Mouse (Mus musculus): ENCODE data around the gene Gch1. TPM values are rescaled to one million over a fixed set of nuclear protein-coding genes. Genes with fewer than 3 reads are reported as not detected.
A peak's percentile ranks its signal among the peaks of the same experiment; 100 is the strongest.

Gene Gch1
- polyA plus RNA-seq, 1 experiment, result 15.5 TPM

DNA sequence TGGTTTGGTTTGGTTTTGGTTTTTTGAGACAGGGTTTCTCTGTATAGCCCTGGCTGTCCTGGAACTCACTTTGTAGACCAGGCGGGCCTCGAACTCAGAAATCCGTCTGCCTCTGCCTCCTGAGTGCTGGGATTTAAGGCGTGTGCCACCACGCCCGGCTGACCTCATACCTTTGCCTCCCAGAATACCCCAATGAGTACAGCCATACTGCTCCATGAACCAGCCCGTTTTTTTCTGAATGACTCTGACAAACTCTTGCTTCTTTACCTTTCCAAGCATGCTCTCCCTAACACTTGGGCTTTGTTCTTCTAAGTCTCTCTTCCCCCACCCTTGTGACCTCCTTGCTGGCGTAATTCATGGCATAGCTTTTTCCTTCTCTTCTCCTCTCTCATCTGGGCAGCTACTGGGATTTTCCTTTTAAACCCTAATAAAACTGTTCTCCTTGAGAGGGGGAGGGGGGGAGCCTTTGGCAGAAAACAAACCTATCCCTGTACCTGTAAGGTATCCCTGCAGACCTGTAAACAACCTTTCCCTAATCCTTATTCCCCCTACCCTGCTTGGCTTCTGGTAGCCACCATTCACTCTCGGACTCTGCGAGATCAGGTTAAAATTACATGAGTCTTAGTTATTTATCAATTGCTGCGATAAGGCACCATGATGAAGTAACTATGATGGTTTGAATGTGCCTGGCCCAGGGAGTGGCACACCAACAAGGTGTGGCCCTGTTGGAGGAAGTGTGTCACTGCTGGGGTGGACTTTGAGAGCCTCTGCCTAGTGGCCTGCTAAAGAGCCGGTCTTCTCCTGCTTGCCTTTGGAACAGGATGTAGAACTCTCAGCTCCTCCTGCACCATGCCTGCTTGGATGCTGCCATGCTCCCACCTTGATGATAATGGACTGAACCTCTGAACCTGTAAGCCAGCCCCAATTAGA, 19.6 kb upstream of the Gch1 start:
- Histone ChIP-seq H3K36me3 (ENCODE audit: control insufficient read depth, insufficient read depth, low read length) (no peaks in the 10 kb centered on the region), H3K4me1 (replicated peaks; ENCODE audit: control insufficient read depth, insufficient read depth, low read length) (peaks cover 5% of the 10 kb centered on the region), H3K27me3 (ENCODE audit: control insufficient read depth, insufficient read depth, low read length) (no peaks in the 10 kb centered on the region), H3K4me3 (ENCODE audit: control insufficient read depth, insufficient read depth, low read length) (no peak overlapping the region), H3K27ac (ENCODE audit: control insufficient read depth, insufficient read depth, low read length) (no peak overlapping the region)
- WGBS, result 96% methylated on average over 12 of the region's 12 CpGs
- DNase-seq, result no peak
- TF ChIP-seq CTCF (IDR thresholded peaks at IDR 0.05; ENCODE audit: borderline replicate concordance, control insufficient read depth, extremely low read depth, insufficient read depth, low read length, poor library complexity), result no peak
- TF ChIP-seq POLR2A (IDR thresholded peaks at IDR 0.05; ENCODE audit: control insufficient read depth, extremely low read depth, insufficient read depth, low read length, poor library complexity), result no peak

GRCm38 (mm10) chr14:47206601-47207000, 17.4 kb upstream of the Gch1 start:
- Histone ChIP-seq H3K36me3 (ENCODE audit: control insufficient read depth, insufficient read depth, low read length) (no peaks in the 10 kb centered on the region), H3K4me1 (replicated peaks; ENCODE audit: control insufficient read depth, insufficient read depth, low read length) (peaks cover 8% of the 10 kb centered on the region), H3K27ac (ENCODE audit: control insufficient read depth, insufficient read depth, low read length) (no peak overlapping the region), H3K27me3 (ENCODE audit: control insufficient read depth, insufficient read depth, low read length) (no peaks in the 10 kb centered on the region), H3K4me3 (ENCODE audit: control insufficient read depth, insufficient read depth, low read length) (no peak overlapping the region)
- WGBS, result 100% methylated on average over 3 of the region's 3 CpGs
- DNase-seq, result no peak
- TF ChIP-seq POLR2A (IDR thresholded peaks at IDR 0.05; ENCODE audit: control insufficient read depth, extremely low read depth, insufficient read depth, low read length, poor library complexity) (no peak), CTCF (IDR thresholded peaks at IDR 0.05; ENCODE audit: borderline replicate concordance, control insufficient read depth, extremely low read depth, insufficient read depth, low read length, poor library complexity) (no peak)

GRCm38 (mm10) chr14:47205270-47205972, 16.2 kb upstream of the Gch1 start:
- peaks cover 8% of the 10 kb centered on the region for H3K4me1 ChIP-seq (replicated peaks; ENCODE audit: control insufficient read depth, insufficient read depth, low read length)
- H3K27me3 ChIP-seq (ENCODE audit: control insufficient read depth, insufficient read depth, low read length), result no peaks in the 10 kb centered on the region
- no peak overlapping the region for H3K27ac ChIP-seq (ENCODE audit: control insufficient read depth, insufficient read depth, low read length)
- H3K4me3 ChIP-seq (ENCODE audit: control insufficient read depth, insufficient read depth, low read length), result no peak overlapping the region
- 93% methylated on average over 5 of the region's 5 CpGs for WGBS
- TF ChIP-seq CTCF (IDR thresholded peaks at IDR 0.05; ENCODE audit: borderline replicate concordance, control insufficient read depth, extremely low read depth, insufficient read depth, low read length, poor library complexity) (no peak), POLR2A (IDR thresholded peaks at IDR 0.05; ENCODE audit: control insufficient read depth, extremely low read depth, insufficient read depth, low read length, poor library complexity) (no peak)
- DNase-seq, result no peak
- H3K36me3 ChIP-seq (ENCODE audit: control insufficient read depth, insufficient read depth, low read length), result no peaks in the 10 kb centered on the region

- TF ChIP-seq POLR2A (IDR thresholded peaks at IDR 0.05; ENCODE audit: control insufficient read depth, extremely low read depth, insufficient read depth, low read length, poor library complexity) (no peak), CTCF (IDR thresholded peaks at IDR 0.05; ENCODE audit: borderline replicate concordance, control insufficient read depth, extremely low read depth, insufficient read depth, low read length, poor library complexity) (no peak)
- no peaks in the 10 kb centered on the region for H3K36me3 ChIP-seq (ENCODE audit: control insufficient read depth, insufficient read depth, low read length)
- DNase-seq, result no peak
- H3K27ac ChIP-seq (ENCODE audit: control insufficient read depth, insufficient read depth, low read length), result no peak overlapping the region
- H3K4me3 ChIP-seq (ENCODE audit: control insufficient read depth, insufficient read depth, low read length), result no peak overlapping the region
- no peaks in the 10 kb centered on the region for H3K27me3 ChIP-seq (ENCODE audit: control insufficient read depth, insufficient read depth, low read length)
- H3K4me1 ChIP-seq (replicated peaks; ENCODE audit: control insufficient read depth, insufficient read depth, low read length), result 0 out of 2 replicates have a peak, but pooled peaks cover 2% of the 10 kb centered on the region
- 96% methylated on average over 3 of the region's 3 CpGs for WGBS
These were observed 8.1 kb upstream of the Gch1 start for GRCm38 (mm10) chr14:47197340-47197739.

DNA sequence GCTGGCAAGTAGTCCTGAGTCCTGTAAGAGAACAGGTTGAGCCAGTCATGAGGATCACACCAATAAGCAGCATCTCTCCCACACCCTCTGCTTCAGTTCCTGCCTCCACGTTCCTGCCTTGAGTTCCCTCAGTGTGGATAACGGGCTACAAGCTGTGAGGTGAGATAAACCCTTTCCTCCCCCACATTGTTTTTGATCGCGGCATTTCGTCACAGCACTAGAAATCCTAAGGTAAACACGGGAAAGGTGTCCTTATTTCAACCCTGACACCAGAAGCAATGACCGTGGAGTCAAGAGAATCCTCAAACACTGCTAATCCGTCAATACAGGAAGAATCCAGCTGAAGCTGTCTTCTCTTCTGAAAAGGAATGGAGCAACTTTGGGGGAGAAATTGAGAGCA, 7.5 kb upstream of the Gch1 start:
- Histone ChIP-seq H3K4me3 (ENCODE audit: control insufficient read depth, insufficient read depth, low read length) (no peak overlapping the region), H3K27me3 (ENCODE audit: control insufficient read depth, insufficient read depth, low read length) (no peaks in the 10 kb centered on the region), H3K36me3 (ENCODE audit: control insufficient read depth, insufficient read depth, low read length) (no peaks in the 10 kb centered on the region), H3K27ac (ENCODE audit: control insufficient read depth, insufficient read depth, low read length) (no peak overlapping the region), H3K4me1 (replicated peaks; ENCODE audit: control insufficient read depth, insufficient read depth, low read length) (0 out of 2 replicates have a peak, but pooled peaks cover 2% of the 10 kb centered on the region)
- WGBS, result 94% methylated on average over 8 of the region's 8 CpGs
- DNase-seq, result no peak
- no peak for TF ChIP-seq CTCF (IDR thresholded peaks at IDR 0.05; ENCODE audit: borderline replicate concordance, control insufficient read depth, extremely low read depth, insufficient read depth, low read length, poor library complexity)
- TF ChIP-seq POLR2A (IDR thresholded peaks at IDR 0.05; ENCODE audit: control insufficient read depth, extremely low read depth, insufficient read depth, low read length, poor library complexity), result no peak

DNA sequence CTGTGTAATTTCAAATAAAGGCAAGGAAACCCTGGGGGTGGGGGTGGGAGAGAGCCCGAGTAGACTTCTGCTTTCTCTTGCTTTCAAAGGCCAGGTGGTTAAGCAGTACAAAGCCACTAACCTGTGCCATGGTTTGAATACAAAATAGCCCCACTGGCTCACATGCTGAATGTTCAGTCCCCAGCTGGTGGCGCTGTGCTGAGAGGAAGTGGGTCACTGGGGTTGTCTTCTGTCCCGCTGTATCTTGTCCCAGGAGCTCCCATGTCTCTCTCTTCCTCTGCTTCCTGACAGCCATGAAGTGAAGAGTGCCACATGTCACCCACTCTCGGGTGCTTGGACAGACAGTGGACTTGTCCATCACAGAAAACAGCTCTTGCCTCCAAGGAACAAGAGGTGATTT, 4.9 kb upstream of the Gch1 start:
- 31% methylated on average over 4 of the region's 4 CpGs for WGBS
- peak; percentile 61 for DNase-seq
- Histone ChIP-seq H3K4me1 (replicated peaks; ENCODE audit: control insufficient read depth, insufficient read depth, low read length) (0 out of 2 replicates have a peak, but pooled peaks cover 2% of the 10 kb centered on the region), H3K4me3 (ENCODE audit: control insufficient read depth, insufficient read depth, low read length) (no peak overlapping the region), H3K36me3 (ENCODE audit: control insufficient read depth, insufficient read depth, low read length) (no peaks in the 10 kb centered on the region), H3K27ac (ENCODE audit: control insufficient read depth, insufficient read depth, low read length) (no peak overlapping the region), H3K27me3 (ENCODE audit: control insufficient read depth, insufficient read depth, low read length) (no peaks in the 10 kb centered on the region)
- TF ChIP-seq CTCF (IDR thresholded peaks at IDR 0.05; ENCODE audit: borderline replicate concordance, control insufficient read depth, extremely low read depth, insufficient read depth, low read length, poor library complexity), result peak; percentile 60; the same call in 1 of the 2 replicates
- TF ChIP-seq POLR2A (IDR thresholded peaks at IDR 0.05; ENCODE audit: control insufficient read depth, extremely low read depth, insufficient read depth, low read length, poor library complexity), result no peak

Measured in thymus, adult 2 months (tissue).